Mouse (Mus musculus): ENCODE results near the gene Card6. TPM values are rescaled to one million over a fixed set of nuclear protein-coding genes. Genes with fewer than 3 reads are reported as not detected.

Card6 gene
- polyA plus RNA-seq, 1 experiment from 2014 or later, result 2.4 TPM

GRCm38 (mm10) chr15:5108655-5109040, 309 bp upstream of the Card6 start:
- Histone ChIP-seq H3K4me3 (peak overlapping the region; percentile 39), H3K27ac (peak overlapping the region; percentile 68; the same call in 1 of the 2 replicates), H3K36me3 (0 out of 2 replicates have a peak, but pooled peaks cover 4% of the 10 kb centered on the region), H3K4me2 (peak overlapping the region; percentile 49; the same call in 1 of the 2 replicates), H3K27me3 (no peaks in the 10 kb centered on the region), H3K9me3 (replicated peaks) (no peaks in the 10 kb centered on the region), H3K4me1 (replicated peaks) (no peaks in the 10 kb centered on the region), H3K9ac (0 out of 2 replicates have a peak overlapping the region, but pooled peaks have one; percentile 14)
- no peak for ATAC-seq (replicated peaks; ENCODE audit: insufficient number of reproducible peaks, insufficient read depth, low FRiP score, low read depth)
- WGBS, result 70% methylated on average over 3 of the region's 3 CpGs

GRCm38 (mm10) chr15:5106293-5106692, 2.0 kb downstream of the Card6 start:
- 46% methylated on average over 2 of the region's 2 CpGs for WGBS
- no peaks in the 10 kb centered on the region for H3K4me1 ChIP-seq (replicated peaks)
- H3K9me3 ChIP-seq (replicated peaks), result no peaks in the 10 kb centered on the region
- H3K4me2 ChIP-seq, result no peak overlapping the region
- H3K9ac ChIP-seq, result no peak overlapping the region
- no peaks in the 10 kb centered on the region for H3K27me3 ChIP-seq
- H3K4me3 ChIP-seq, result no peak overlapping the region
- H3K27ac ChIP-seq, result no peak overlapping the region
- 0 out of 2 replicates have a peak, but pooled peaks cover 4% of the 10 kb centered on the region for H3K36me3 ChIP-seq
- ATAC-seq (replicated peaks; ENCODE audit: insufficient number of reproducible peaks, insufficient read depth, low FRiP score, low read depth), result no peak

- Histone ChIP-seq H3K36me3 (0 out of 2 replicates have a peak, but pooled peaks cover 4% of the 10 kb centered on the region), H3K4me2 (no peak overlapping the region), H3K9ac (no peak overlapping the region), H3K27ac (no peak overlapping the region), H3K4me3 (no peak overlapping the region), H3K4me1 (replicated peaks) (no peaks in the 10 kb centered on the region), H3K27me3 (no peaks in the 10 kb centered on the region), H3K9me3 (replicated peaks) (no peaks in the 10 kb centered on the region)
- ATAC-seq (replicated peaks; ENCODE audit: insufficient number of reproducible peaks, insufficient read depth, low FRiP score, low read depth), result no peak
- WGBS, result 77% methylated on average over 6 of the region's 6 CpGs
Measured at GRCm38 (mm10) chr15:5105891-5106290, 2.4 kb downstream of the Card6 start.

GRCm38 (mm10) chr15:5102312-5102711, 6.0 kb downstream of the Card6 start:
- Histone ChIP-seq H3K9ac (no peak overlapping the region), H3K27ac (no peak overlapping the region), H3K4me3 (no peak overlapping the region), H3K4me2 (no peak overlapping the region), H3K36me3 (peaks cover 7% of the 10 kb centered on the region; the same call in 1 of the 2 replicates), H3K9me3 (replicated peaks) (no peaks in the 10 kb centered on the region), H3K27me3 (no peaks in the 10 kb centered on the region), H3K4me1 (replicated peaks) (no peaks in the 10 kb centered on the region)
- no peak for ATAC-seq (replicated peaks; ENCODE audit: insufficient number of reproducible peaks, insufficient read depth, low FRiP score, low read depth)
- WGBS, result 91% methylated on average over 4 of the region's 4 CpGs

- no peaks in the 10 kb centered on the region for H3K27me3 ChIP-seq
- 93% methylated on average over 1 of the region's 1 CpGs for WGBS
Measured at GRCm38 (mm10) chr15:5097376-5097775, 11.0 kb downstream of the Card6 start.

GRCm38 (mm10) chr15:5095534-5096301, 12.6 kb downstream of the Card6 start:
- no peak for ATAC-seq (replicated peaks; ENCODE audit: insufficient number of reproducible peaks, insufficient read depth, low FRiP score, low read depth)
- H3K9ac ChIP-seq, result no peak overlapping the region
- no peak overlapping the region for H3K4me2 ChIP-seq
- H3K4me3 ChIP-seq, result no peak overlapping the region
- peaks cover 3% of the 10 kb centered on the region; the same call in 1 of the 2 replicates for H3K36me3 ChIP-seq
- 79% methylated on average over 11 of the region's 11 CpGs for WGBS
- H3K9me3 ChIP-seq (replicated peaks), result no peaks in the 10 kb centered on the region
- H3K4me1 ChIP-seq (replicated peaks), result no peaks in the 10 kb centered on the region
- H3K27me3 ChIP-seq, result no peaks in the 10 kb centered on the region
- H3K27ac ChIP-seq, result no peak overlapping the region

More at GRCm38 (mm10) chr15:5097376-5097775, 11.0 kb downstream of the Card6 start:
- no peaks in the 10 kb centered on the region for H3K9me3 ChIP-seq (replicated peaks)
- no peak for ATAC-seq (replicated peaks; ENCODE audit: insufficient number of reproducible peaks, insufficient read depth, low FRiP score, low read depth)
- peaks cover 3% of the 10 kb centered on the region; the same call in 1 of the 2 replicates for H3K36me3 ChIP-seq
- no peak overlapping the region for H3K9ac ChIP-seq
- no peaks in the 10 kb centered on the region for H3K4me1 ChIP-seq (replicated peaks)
- no peak overlapping the region for H3K4me3 ChIP-seq
- no peak overlapping the region for H3K27ac ChIP-seq
- no peak overlapping the region for H3K4me2 ChIP-seq

GRCm38 (mm10) chr15:5090131-5090530, 18.2 kb downstream of the Card6 start:
- no peaks in the 10 kb centered on the region for H3K9me3 ChIP-seq (replicated peaks)
- no peak overlapping the region for H3K4me3 ChIP-seq
- H3K9ac ChIP-seq, result no peak overlapping the region
- no peak overlapping the region for H3K4me2 ChIP-seq
- ATAC-seq (replicated peaks; ENCODE audit: insufficient number of reproducible peaks, insufficient read depth, low FRiP score, low read depth), result no peak
- no peaks in the 10 kb centered on the region for H3K4me1 ChIP-seq (replicated peaks)
- no peak overlapping the region for H3K27ac ChIP-seq
- H3K27me3 ChIP-seq, result no peaks in the 10 kb centered on the region
- WGBS, result 88% methylated on average over 10 of the region's 10 CpGs
- H3K36me3 ChIP-seq, result no peaks in the 10 kb centered on the region

- H3K9ac ChIP-seq, result no peak overlapping the region
Measured at GRCm38 (mm10) chr15:5088850-5089608, 19.3 kb downstream of the Card6 start.

GRCm38 (mm10) chr15:5086162-5086561, 22.2 kb downstream of the Card6 start:
- Histone ChIP-seq H3K9me3 (replicated peaks) (no peaks in the 10 kb centered on the region), H3K4me2 (no peak overlapping the region), H3K4me3 (no peak overlapping the region), H3K27ac (no peak overlapping the region), H3K4me1 (replicated peaks) (no peaks in the 10 kb centered on the region), H3K9ac (no peak overlapping the region), H3K36me3 (no peaks in the 10 kb centered on the region), H3K27me3 (no peaks in the 10 kb centered on the region)
- WGBS, result 9% methylated on average over 2 of the region's 2 CpGs
- ATAC-seq (replicated peaks; ENCODE audit: insufficient number of reproducible peaks, insufficient read depth, low FRiP score, low read depth), result no peak

More at GRCm38 (mm10) chr15:5088850-5089608, 19.3 kb downstream of the Card6 start:
- H3K36me3 ChIP-seq, result no peaks in the 10 kb centered on the region
- H3K27ac ChIP-seq, result no peak overlapping the region
- H3K4me1 ChIP-seq (replicated peaks), result no peaks in the 10 kb centered on the region
- WGBS, result 65% methylated on average over 7 of the region's 7 CpGs
- no peaks in the 10 kb centered on the region for H3K27me3 ChIP-seq
- no peak for ATAC-seq (replicated peaks; ENCODE audit: insufficient number of reproducible peaks, insufficient read depth, low FRiP score, low read depth)
- H3K4me3 ChIP-seq, result no peak overlapping the region
- H3K9me3 ChIP-seq (replicated peaks), result no peaks in the 10 kb centered on the region
- no peak overlapping the region for H3K4me2 ChIP-seq

GRCm38 (mm10) chr15:5081235-5081634, 27.1 kb downstream of the Card6 start:
- WGBS, result 70% methylated on average over 1 of the region's 1 CpGs
- no peaks in the 10 kb centered on the region for H3K27me3 ChIP-seq
- H3K4me3 ChIP-seq, result no peak overlapping the region
- no peaks in the 10 kb centered on the region for H3K36me3 ChIP-seq
- no peaks in the 10 kb centered on the region for H3K9me3 ChIP-seq (replicated peaks)
- H3K9ac ChIP-seq, result no peak overlapping the region
- ATAC-seq (replicated peaks; ENCODE audit: insufficient number of reproducible peaks, insufficient read depth, low FRiP score, low read depth), result no peak
- no peak overlapping the region for H3K27ac ChIP-seq
- no peak overlapping the region for H3K4me2 ChIP-seq
- H3K4me1 ChIP-seq (replicated peaks), result no peaks in the 10 kb centered on the region

GRCm38 (mm10) chr15:5068801-5069518, 39.4 kb downstream of the Card6 start:
- 33% methylated on average over 15 of the region's 15 CpGs for WGBS
- Histone ChIP-seq H3K4me3 (no peak overlapping the region), H3K4me1 (replicated peaks) (no peaks in the 10 kb centered on the region), H3K36me3 (no peaks in the 10 kb centered on the region), H3K27ac (no peak overlapping the region), H3K9ac (no peak overlapping the region), H3K9me3 (replicated peaks) (no peaks in the 10 kb centered on the region), H3K4me2 (peak overlapping the region; percentile 24; the same call in 1 of the 2 replicates), H3K27me3 (no peaks in the 10 kb centered on the region)
- peak; percentile 66; the same call in 1 of the 2 replicates for ATAC-seq (replicated peaks; ENCODE audit: insufficient number of reproducible peaks, insufficient read depth, low FRiP score, low read depth)

Data from heart, embryonic 15.5 days (tissue).